Mouse (Mus musculus) macrophage (primary cell): ENCODE data around the gene Asap2. TPM values are rescaled to one million over a fixed set of nuclear protein-coding genes. Genes with fewer than 3 reads are reported as not detected.
A peak's percentile ranks its signal among the peaks of the same experiment; 100 is the strongest.

Source experiments
- H3K27ac ChIP-seq: fragments of 350-480 bp; formaldehyde crosslinking; 2 replicates; pipeline ENCODE4 v1.9.0; 2021
- H3K36me3 ChIP-seq: fragments of 350-480 bp; formaldehyde crosslinking; 2 replicates; pipeline ENCODE4 v1.9.0; 2021; ENCODE audit errors: inconsistent target
- H3K4me3 ChIP-seq: fragments of 350-480 bp; formaldehyde crosslinking; 2 replicates; pipeline ENCODE4 v1.9.0; 2021; ENCODE audit errors: inconsistent target
- H3K79me2 ChIP-seq: fragments of 350-480 bp; formaldehyde crosslinking; 2 replicates; pipeline ENCODE4 v1.9.0; 2021; ENCODE audit errors: inconsistent target
- WGBS: methylation state at CpG from one replicate; pipeline ENCODE4 v1.1.7; 2026; ENCODE audit warnings: inconsistent platforms; ENCODE audit not compliant: missing documents; 5-methylcytosine and 5-hydroxymethylcytosine counted together
- polyA plus RNA-seq: library from polyadenylated mRNA; stranded (reverse); fragments of 250-400 nt; gene quantifications from 3 replicates; pipeline ENCODE4 v1.2.4, GENCODE M21; 2018; ENCODE audit warnings: inconsistent platforms

Gene Asap2
- polyA plus RNA-seq, 1 experiment from 2014 or later = 0.90 TPM

DNA sequence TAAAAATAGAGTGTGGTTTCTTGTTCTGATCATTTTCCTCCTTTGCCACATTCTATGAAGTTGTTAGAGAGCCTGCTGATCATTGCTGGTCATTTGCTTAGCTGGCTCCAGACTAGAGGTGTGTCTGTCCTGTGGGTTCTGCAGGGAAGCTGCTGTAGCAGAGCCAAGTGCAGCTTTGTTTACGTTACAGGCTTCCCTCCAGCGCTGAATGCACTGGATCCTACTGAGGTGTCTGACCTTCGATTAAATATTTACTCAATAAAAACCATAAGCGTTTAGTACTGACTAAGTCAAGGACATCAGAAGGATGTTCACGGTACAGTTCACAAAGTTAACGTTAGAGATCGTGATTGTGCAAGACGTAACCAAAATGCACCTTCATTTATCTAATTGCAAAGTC, 311.7 kb downstream of the Asap2 start:
- no peak overlapping the region for H3K4me3 ChIP-seq
- 94% methylated on average over 8 of the region's 8 CpGs for WGBS
- no peaks in the 10 kb centered on the region for H3K79me2 ChIP-seq
- no peak overlapping the region for H3K27ac ChIP-seq
- H3K36me3 ChIP-seq = peaks cover 89% of the 10 kb centered on the region

DNA sequence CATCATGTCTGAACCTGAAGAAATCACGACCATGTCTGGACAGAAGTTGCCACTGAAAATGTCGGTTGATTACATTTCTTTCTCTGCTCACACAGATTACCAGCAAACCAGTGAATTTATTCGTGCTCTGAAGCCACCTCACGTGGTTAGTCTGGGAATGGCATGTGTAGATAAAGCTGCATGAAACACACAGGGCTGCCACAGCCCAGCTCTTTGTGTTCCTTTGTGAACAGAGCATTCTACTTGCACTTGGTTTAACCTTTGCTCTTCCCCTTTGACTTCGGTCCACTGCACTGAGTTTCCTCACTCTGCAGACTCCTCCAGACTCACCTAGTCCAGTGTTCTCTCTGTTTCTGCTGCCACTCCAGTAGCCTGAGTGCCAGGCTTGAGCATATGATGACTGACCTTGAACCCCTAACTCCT, 312.1 kb downstream of the Asap2 start:
- Histone ChIP-seq H3K4me3 (no peak overlapping the region), H3K27ac (no peak overlapping the region), H3K79me2 (no peaks in the 10 kb centered on the region), H3K36me3 (peaks cover 89% of the 10 kb centered on the region)
- WGBS = 88% methylated on average over 5 of the region's 5 CpGs

DNA sequence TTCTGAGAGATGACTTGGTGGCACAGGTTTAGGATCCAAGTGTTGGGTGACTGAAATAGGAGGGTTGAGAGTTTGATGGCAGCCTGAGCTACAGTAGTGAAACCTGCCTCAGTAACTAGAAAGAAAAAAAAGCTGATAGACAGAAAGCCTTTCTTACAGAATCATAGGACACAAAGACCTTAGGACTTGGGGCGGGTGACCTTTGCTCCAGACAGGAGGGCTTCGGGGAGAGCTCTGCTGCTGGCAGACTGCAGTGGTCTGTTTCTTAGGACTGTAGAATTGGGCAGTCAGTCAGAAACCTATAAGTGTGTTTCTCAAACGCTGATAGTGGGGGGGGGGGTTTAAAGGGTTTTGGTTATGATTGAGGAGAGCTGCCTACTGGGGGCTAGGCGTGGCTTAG, 315.5 kb downstream of the Asap2 start:
- 93% methylated on average over 4 of the region's 4 CpGs for WGBS
- Histone ChIP-seq H3K36me3 (peaks cover 95% of the 10 kb centered on the region), H3K27ac (no peak overlapping the region), H3K79me2 (no peaks in the 10 kb centered on the region), H3K4me3 (no peak overlapping the region)

DNA sequence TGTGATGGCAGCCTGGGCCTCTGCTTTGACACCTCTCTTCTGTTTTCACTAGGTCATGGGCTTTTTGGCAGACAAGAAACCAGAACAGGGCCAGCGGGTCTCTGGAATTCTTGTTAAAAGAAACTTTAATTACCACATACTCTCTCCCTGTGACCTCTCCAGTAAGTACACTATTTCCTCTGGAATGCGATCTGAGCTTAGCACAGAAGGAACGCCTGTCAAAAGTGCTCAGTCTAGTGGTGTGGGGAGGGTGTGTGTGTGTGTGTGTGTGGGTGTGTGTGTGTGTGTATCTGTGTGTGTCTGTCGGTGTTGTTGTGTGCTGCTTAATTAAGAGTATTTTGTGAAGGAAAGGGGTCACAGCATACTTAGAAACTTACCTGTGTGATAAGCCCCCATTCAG, 316.5 kb downstream of the Asap2 start:
- 91% methylated on average over 4 of the region's 4 CpGs for WGBS
- Histone ChIP-seq H3K79me2 (no peaks in the 10 kb centered on the region), H3K27ac (no peak overlapping the region), H3K36me3 (peaks cover 97% of the 10 kb centered on the region), H3K4me3 (no peak overlapping the region)

DNA sequence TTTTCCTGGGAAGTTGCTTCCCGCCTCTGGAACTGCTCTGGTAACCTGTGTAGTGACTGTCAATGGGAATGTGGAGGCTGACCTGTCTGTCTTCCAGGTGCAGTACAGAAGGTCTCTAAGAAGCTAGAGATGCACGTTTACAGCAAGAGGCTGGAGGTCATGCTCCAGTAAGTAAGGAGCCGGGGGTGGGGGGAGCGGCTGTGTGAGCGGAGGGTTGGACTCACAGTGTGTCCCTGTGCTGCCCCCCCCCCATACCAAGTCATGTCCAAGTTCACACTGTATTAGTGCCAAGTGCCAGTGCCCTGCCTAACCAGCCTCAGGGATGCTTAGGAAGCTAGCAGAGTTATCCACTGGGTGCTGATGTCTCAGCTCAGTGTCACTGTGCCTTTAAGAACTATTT, 321.9 kb downstream of the Asap2 start:
- H3K27ac ChIP-seq = no peak overlapping the region
- H3K36me3 ChIP-seq = peaks cover 73% of the 10 kb centered on the region
- WGBS = 89% methylated on average over 5 of the region's 5 CpGs
- no peaks in the 10 kb centered on the region for H3K79me2 ChIP-seq
- no peak overlapping the region for H3K4me3 ChIP-seq

DNA sequence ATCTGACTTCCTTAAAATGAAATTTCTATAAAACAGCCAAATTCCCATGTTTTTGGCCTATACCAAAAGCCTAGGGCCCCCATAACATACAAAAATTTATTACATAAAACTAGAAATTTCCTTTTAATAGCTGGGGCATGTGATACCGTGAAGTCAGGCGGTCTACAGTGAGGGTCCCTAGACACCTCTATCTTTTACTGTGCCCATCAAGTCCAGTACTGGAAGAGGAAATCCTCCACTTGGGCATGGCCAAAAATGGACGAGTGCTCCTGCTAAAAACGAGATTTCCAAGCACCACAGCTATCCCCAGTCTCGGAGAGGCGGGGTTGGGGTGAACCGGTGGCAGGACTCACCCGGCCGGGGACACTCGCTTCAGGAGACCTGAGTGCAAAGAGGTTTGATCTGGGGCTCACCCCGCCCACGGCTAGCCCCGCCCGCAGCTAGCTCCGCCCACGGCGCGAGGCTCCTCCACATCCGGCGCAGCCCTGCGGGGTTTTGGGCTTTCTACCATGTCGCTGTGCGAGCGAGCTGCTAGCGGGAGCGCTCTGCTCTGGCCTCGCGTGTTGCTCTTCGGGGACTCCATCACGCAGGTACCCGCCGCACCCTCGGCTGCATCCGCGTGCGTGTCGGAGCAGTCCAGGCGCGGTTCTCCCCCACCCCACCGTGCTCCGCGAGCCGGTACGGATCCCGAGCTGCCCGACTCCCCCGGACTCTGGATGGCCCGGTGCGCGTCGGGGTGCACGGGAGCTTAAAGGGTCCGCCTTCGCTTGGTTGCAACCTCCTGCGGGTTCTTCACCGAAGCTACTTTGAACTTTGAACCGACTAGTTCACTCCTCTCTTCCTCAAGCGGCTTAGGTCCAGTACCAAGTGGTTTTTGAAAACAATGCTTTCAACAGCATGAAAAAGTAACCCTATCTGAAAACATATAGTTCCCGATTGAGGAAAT, 325.9 kb downstream of the Asap2 start, which contains the start of gene Iah1:
TSS of gene Iah1 (plus strand) at position 467 of the 946 bp plus-strand sequence.
- Histone ChIP-seq H3K79me2 (no peaks in the 10 kb centered on the region), H3K27ac (no peak within 1 kb of the TSS), H3K4me3 (peak within 1 kb of the TSS; percentile 41), H3K36me3 (peaks cover 50% of the 10 kb centered on the region; the same call in 1 of the 2 replicates)
- WGBS = 3% methylated on average over 49 of the region's 59 CpGs

DNA sequence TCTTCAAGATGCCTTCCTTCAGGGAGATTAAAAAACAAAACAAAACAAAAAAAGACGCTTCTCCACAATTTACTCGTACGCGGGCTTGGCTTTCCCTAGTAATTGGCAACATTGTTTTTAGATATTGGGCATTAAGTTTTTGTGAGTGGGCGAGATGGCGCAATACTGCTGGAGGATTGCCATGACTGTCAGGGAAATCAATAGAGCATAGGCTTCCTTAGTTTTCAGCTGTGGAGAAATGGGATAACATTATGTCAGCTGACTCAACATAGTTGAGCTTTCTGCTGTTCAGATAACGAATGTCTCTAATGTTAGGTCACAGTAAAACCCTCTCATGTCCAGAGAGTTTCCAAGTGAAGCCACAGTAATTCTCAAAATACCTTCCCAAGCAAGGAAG, 326.6 kb downstream of the Asap2 start:
- Histone ChIP-seq H3K36me3 (peaks cover 48% of the 10 kb centered on the region; the same call in 1 of the 2 replicates), H3K79me2 (no peaks in the 10 kb centered on the region), H3K27ac (no peak overlapping the region), H3K4me3 (peak overlapping the region; percentile 41)
- WGBS = 55% methylated on average over 7 of the region's 7 CpGs

DNA sequence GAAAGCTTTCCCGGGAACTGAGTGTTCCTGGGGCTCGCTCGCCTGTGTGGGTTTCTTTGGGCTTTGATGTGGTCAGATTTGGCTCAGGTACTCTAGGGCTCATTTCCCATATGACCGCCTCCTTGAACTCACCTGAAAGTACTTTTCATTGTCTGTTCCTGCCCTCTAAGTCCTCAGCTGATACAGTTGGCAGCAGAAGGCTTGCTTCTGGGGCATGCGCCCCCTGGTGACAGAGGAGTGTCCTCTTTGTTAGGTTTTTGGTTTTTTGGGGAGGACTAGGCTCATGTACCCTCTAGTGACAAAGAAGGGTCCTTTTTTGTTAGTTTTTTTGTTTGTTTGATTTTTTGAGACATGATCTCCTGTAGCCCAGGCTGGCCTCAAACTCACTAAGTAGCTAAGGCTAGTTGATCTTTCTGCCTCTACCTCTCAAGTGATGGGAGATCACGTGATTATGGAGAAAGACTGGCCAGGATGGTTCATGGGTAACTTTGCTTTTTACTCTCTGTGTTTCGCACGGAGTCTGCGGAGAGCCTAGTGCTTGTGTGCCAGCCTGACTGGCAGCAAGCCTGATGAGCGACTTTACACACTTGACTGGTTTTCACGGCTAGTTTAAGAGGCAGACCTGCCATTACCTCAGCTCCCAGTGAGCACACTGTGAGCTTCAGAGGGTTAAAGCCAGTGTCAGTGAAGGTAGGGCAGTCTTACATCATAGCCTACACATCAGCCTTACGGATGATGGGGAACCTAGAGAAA, 328.1 kb downstream of the Asap2 start:
- H3K27ac ChIP-seq = no peak overlapping the region
- no peak overlapping the region for H3K4me3 ChIP-seq
- WGBS = 86% methylated on average over 12 of the region's 12 CpGs
- no peaks in the 10 kb centered on the region for H3K79me2 ChIP-seq
- peaks cover 44% of the 10 kb centered on the region; the same call in 1 of the 2 replicates for H3K36me3 ChIP-seq
